Mouse (Mus musculus): ENCODE results near the gene Far1. TPM values are rescaled to one million over a fixed set of nuclear protein-coding genes. Genes with fewer than 3 reads are reported as not detected.

Far1 gene
- total and polyA plus RNA-seq, 3 experiments, result 26.4 to 34.2 TPM; not detected in 1

- H3K79me2 ChIP-seq (ENCODE audit: control insufficient read depth, insufficient read depth, low read length, poor library complexity), result no peaks in the 10 kb centered on the region
- no peaks in the 10 kb centered on the region for H3K36me3 ChIP-seq (ENCODE audit: control insufficient read depth in 1 of 2, insufficient read depth in 2 of 2, low read length in 2 of 2)
- TF ChIP-seq JUND (IDR thresholded peaks at IDR 0.05; ENCODE audit: low read depth, low read length) (no peak), HCFC1 (IDR thresholded peaks at IDR 0.05; ENCODE audit: low read depth, low read length) (no peak), RCOR1 (IDR thresholded peaks at IDR 0.05; ENCODE audit: low read depth, low read length) (no peak), MAZ (IDR thresholded peaks at IDR 0.05; ENCODE audit: low read depth, low read length) (no peak), TCF12 (IDR thresholded peaks at IDR 0.05; ENCODE audit: low read depth, low read length) (no peak), NELFE (IDR thresholded peaks at IDR 0.05; ENCODE audit: low read depth, low read length) (no peak), USF2 (IDR thresholded peaks at IDR 0.05; ENCODE audit: borderline replicate concordance in 1 of 2, insufficient read depth in 1 of 2, low read depth in 1 of 2, low read length in 2 of 2) (no peak), ETS1 (IDR thresholded peaks at IDR 0.05; ENCODE audit: low read depth, low read length) (no peak), TAL1 (IDR thresholded peaks at IDR 0.05; ENCODE audit: low read length) (no peak), POLR2A (IDR thresholded peaks at IDR 0.05; ENCODE audit: control insufficient read depth in 1 of 2, insufficient read depth in 1 of 2, low read depth in 1 of 2, low read length in 2 of 2, poor library complexity in 1 of 2) (no peak)
- H3K9me3 ChIP-seq (replicated peaks; ENCODE audit: insufficient read depth, low read length), result no peaks in the 10 kb centered on the region
- no peak for DNase-seq (ENCODE audit: low read depth, low spot score)
- H3K27me3 ChIP-seq (ENCODE audit: control insufficient read depth in 1 of 2, insufficient read depth in 2 of 2, low read length in 2 of 2), result peaks cover 0 to 7% of the 10 kb centered on the region in 2 experiments
- no peaks in the 10 kb centered on the region for H3K4me1 ChIP-seq (ENCODE audit: control insufficient read depth in 1 of 2, insufficient read depth in 2 of 2, low read length in 2 of 2)
- H3K27ac ChIP-seq (ENCODE audit: control insufficient read depth, low read depth, low read length), result no peak overlapping the region
- H3K9ac ChIP-seq (ENCODE audit: control insufficient read depth, low read depth, low read length, poor library complexity, severe bottlenecking), result no peak overlapping the region
- H3K4me3 ChIP-seq (ENCODE audit: control insufficient read depth in 1 of 2, insufficient read depth in 1 of 2, low read depth in 2 of 2, low read length in 2 of 2), result no peak overlapping the region
Observed at GRCm38 (mm10) chr7:113498413-113498812, 15.2 kb upstream of the Far1 start.

- H3K4me1 ChIP-seq (ENCODE audit: control insufficient read depth in 1 of 2, insufficient read depth in 2 of 2, low read length in 2 of 2), result no peaks in the 10 kb centered on the region
- no peak overlapping the region for H3K27ac ChIP-seq (ENCODE audit: control insufficient read depth, low read depth, low read length)
- peaks cover 0 to 7% of the 10 kb centered on the region in 2 experiments for H3K27me3 ChIP-seq (ENCODE audit: control insufficient read depth in 1 of 2, insufficient read depth in 2 of 2, low read length in 2 of 2)
- no peaks in the 10 kb centered on the region for H3K9me3 ChIP-seq (replicated peaks; ENCODE audit: insufficient read depth, low read length)
- no peaks in the 10 kb centered on the region for H3K79me2 ChIP-seq (ENCODE audit: control insufficient read depth, insufficient read depth, low read length, poor library complexity)
- DNase-seq (ENCODE audit: low read depth, low spot score), result no peak
- no peak overlapping the region for H3K9ac ChIP-seq (ENCODE audit: control insufficient read depth, low read depth, low read length, poor library complexity, severe bottlenecking)
- no peak overlapping the region for H3K4me3 ChIP-seq (ENCODE audit: control insufficient read depth in 1 of 2, insufficient read depth in 1 of 2, low read depth in 2 of 2, low read length in 2 of 2)
- no peaks in the 10 kb centered on the region for H3K36me3 ChIP-seq (ENCODE audit: control insufficient read depth in 1 of 2, insufficient read depth in 2 of 2, low read length in 2 of 2)
- no peak for TF ChIP-seq NELFE (IDR thresholded peaks at IDR 0.05; ENCODE audit: low read depth, low read length)
- TF ChIP-seq TCF12 (IDR thresholded peaks at IDR 0.05; ENCODE audit: low read depth, low read length), result no peak
- TF ChIP-seq MAFK (IDR thresholded peaks at IDR 0.05; ENCODE audit: borderline replicate concordance, low read depth, low read length), result no peak
- no peak for TF ChIP-seq UBTF (IDR thresholded peaks at IDR 0.05; ENCODE audit: borderline replicate concordance, insufficient read depth, low read depth, low read length)
- TF ChIP-seq CTCF (IDR thresholded peaks at IDR 0.05 in 2 of 3, conservative IDR thresholded peaks at IDR 0.05 in 1 of 3; ENCODE audit: control insufficient read depth in 1 of 3, insufficient read depth in 1 of 3, low read depth in 2 of 3, low read length in 3 of 3, poor library complexity in 1 of 3, severe bottlenecking in 1 of 3), result no peak
Observed at GRCm38 (mm10) chr7:113499821-113500220, 13.8 kb upstream of the Far1 start.

- Histone ChIP-seq H3K36me3 (ENCODE audit: control insufficient read depth in 1 of 2, insufficient read depth in 2 of 2, low read length in 2 of 2) (no peaks in the 10 kb centered on the region), H3K4me3 (ENCODE audit: control insufficient read depth in 1 of 2, insufficient read depth in 1 of 2, low read depth in 2 of 2, low read length in 2 of 2) (no peak overlapping the region), H3K79me2 (ENCODE audit: control insufficient read depth, insufficient read depth, low read length, poor library complexity) (no peaks in the 10 kb centered on the region), H3K9me3 (replicated peaks; ENCODE audit: insufficient read depth, low read length) (no peaks in the 10 kb centered on the region), H3K27ac (ENCODE audit: control insufficient read depth, low read depth, low read length) (no peak overlapping the region), H3K9ac (ENCODE audit: control insufficient read depth, low read depth, low read length, poor library complexity, severe bottlenecking) (no peak overlapping the region), H3K27me3 (ENCODE audit: control insufficient read depth in 1 of 2, insufficient read depth in 2 of 2, low read length in 2 of 2) (peaks cover 0 to 6% of the 10 kb centered on the region in 2 experiments; a peak in 3 of 4 replicates), H3K4me1 (ENCODE audit: control insufficient read depth in 1 of 2, insufficient read depth in 2 of 2, low read length in 2 of 2) (no peaks in the 10 kb centered on the region)
- TF ChIP-seq TAL1 (IDR thresholded peaks at IDR 0.05; ENCODE audit: low read length) (no peak), POLR2AphosphoS5 (IDR thresholded peaks at IDR 0.05; ENCODE audit: borderline replicate concordance, low read depth, low read length) (no peak), MAX (IDR thresholded peaks at IDR 0.05; ENCODE audit: low read length) (no peak), TCF12 (IDR thresholded peaks at IDR 0.05; ENCODE audit: low read depth, low read length) (no peak), MYB (IDR thresholded peaks at IDR 0.05; ENCODE audit: low read depth, low read length) (no peak), UBTF (IDR thresholded peaks at IDR 0.05; ENCODE audit: borderline replicate concordance, insufficient read depth, low read depth, low read length) (no peak), CTCF (IDR thresholded peaks at IDR 0.05 in 2 of 3, conservative IDR thresholded peaks at IDR 0.05 in 1 of 3; ENCODE audit: control insufficient read depth in 1 of 3, insufficient read depth in 1 of 3, low read depth in 2 of 3, low read length in 3 of 3, poor library complexity in 1 of 3, severe bottlenecking in 1 of 3) (no peak), GATA1 (IDR thresholded peaks at IDR 0.05; ENCODE audit: low read depth, low read length) (no peak), E2F4 (IDR thresholded peaks at IDR 0.05; ENCODE audit: borderline replicate concordance, low read depth, low read length) (no peak), POLR2AphosphoS2 (IDR thresholded peaks at IDR 0.05; ENCODE audit: low read length) (no peak), ZC3H11A (IDR thresholded peaks at IDR 0.05; ENCODE audit: low read depth, low read length) (no peak), JUND (IDR thresholded peaks at IDR 0.05; ENCODE audit: low read depth, low read length) (no peak), RCOR1 (IDR thresholded peaks at IDR 0.05; ENCODE audit: low read depth, low read length) (no peak), MXI1 (IDR thresholded peaks at IDR 0.05; ENCODE audit: low read depth, low read length) (no peak), ZMIZ1 (IDR thresholded peaks at IDR 0.05; ENCODE audit: low read depth, low read length) (no peak), CHD1 (IDR thresholded peaks at IDR 0.05; ENCODE audit: low read depth, low read length) (no peak)
- DNase-seq (ENCODE audit: low read depth, low spot score), result no peak
Observed at GRCm38 (mm10) chr7:113502453-113502852, 11.2 kb upstream of the Far1 start.
